8 mouse cellular contexts compared by ENCODE assay signal in the genomic region with DNA sequence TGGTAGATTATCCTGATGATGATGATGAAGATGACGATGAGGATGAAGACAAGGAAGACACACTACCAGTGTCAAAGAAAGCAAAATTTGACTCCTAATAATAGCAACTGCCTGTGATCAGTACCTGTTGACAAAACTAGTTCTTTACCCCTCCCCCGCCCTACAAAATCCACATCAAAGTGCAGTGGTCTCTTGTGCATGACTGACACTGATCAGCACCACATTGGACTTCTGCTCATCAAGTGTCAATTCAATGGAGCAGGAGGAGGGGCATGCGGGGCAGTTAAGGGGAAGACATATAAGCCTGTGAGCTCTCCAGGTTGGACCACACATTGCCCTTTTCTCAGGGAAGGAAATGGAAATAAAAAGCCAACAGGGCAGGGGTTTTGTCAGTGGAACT. TPM values are rescaled to one million over a fixed set of nuclear protein-coding genes. Genes with fewer than 3 reads are reported as not detected.
DNase-seq lines count a peak whose midpoint lies in the region; ATAC-seq and TF ChIP-seq lines count a peak whose summit lies in the region.

No protein-coding gene starts in this region.

- 0 out of 2 replicates have a peak overlapping the region, but pooled peaks have one; percentile 92 for H3K27ac ChIP-seq in kidney, postnatal 0 days
- H3K27ac ChIP-seq in kidney, adult 2 months (ENCODE audit: insufficient read depth, low read depth, low read length): no peak overlapping the region
- no peak overlapping the region for H3K27ac ChIP-seq in forebrain, embryonic 16.5 days (ENCODE audit: low read length)
- H3K27ac ChIP-seq in macrophage: no peak overlapping the region; the same call in 1 of the 2 replicates

- ATAC-seq in kidney, postnatal 0 days (replicated peaks; ENCODE audit: low FRiP score, low read depth): no peak
- ATAC-seq in forebrain, embryonic 16.5 days: no peak

- H3K4me1 ChIP-seq in kidney, postnatal 0 days (replicated peaks; ENCODE audit: insufficient read depth, low read length): no peaks in the 10 kb centered on the region
- H3K4me1 ChIP-seq in kidney, adult 2 months (ENCODE audit: control insufficient read depth, insufficient read depth, low read length): no peaks in the 10 kb centered on the region
- H3K4me1 ChIP-seq in forebrain, embryonic 16.5 days (replicated peaks; ENCODE audit: control insufficient read depth, insufficient read depth, low read length): peaks cover 3% of the 10 kb centered on the region; the same call in 1 of the 2 replicates

- peak overlapping the region; percentile 55; the same call in 1 of the 2 replicates for H3K9ac ChIP-seq in kidney, postnatal 0 days (ENCODE audit: low read depth, low read length)
- no peak overlapping the region; the same call in 1 of the 2 replicates for H3K9ac ChIP-seq in forebrain, embryonic 16.5 days (replicated peaks; ENCODE audit: low read depth, low read length)

- no peak for TF ChIP-seq CTCF in kidney, postnatal 0 days (IDR thresholded peaks at IDR 0.05; ENCODE audit: low read depth)
- TF ChIP-seq CTCF in kidney, adult 2 months (conservative IDR thresholded peaks at IDR 0.05; ENCODE audit: insufficient read depth, insufficient read length, low read depth, low read length): no peak

- no peaks in the 10 kb centered on the region for H3K36me3 ChIP-seq in kidney, postnatal 0 days (ENCODE audit: insufficient read depth, low read length)
- no peaks in the 10 kb centered on the region for H3K36me3 ChIP-seq in kidney, adult 2 months (ENCODE audit: control insufficient read depth, insufficient read depth, low read length)
- H3K36me3 ChIP-seq in forebrain, embryonic 16.5 days (ENCODE audit: control insufficient read depth, insufficient read depth): no peaks in the 10 kb centered on the region
- no peaks in the 10 kb centered on the region for H3K36me3 ChIP-seq in macrophage (ENCODE audit: inconsistent target)

- no peaks in the 10 kb centered on the region for H3K9me3 ChIP-seq in kidney, postnatal 0 days (replicated peaks; ENCODE audit: low read length)
- H3K9me3 ChIP-seq in forebrain, embryonic 16.5 days (ENCODE audit: control insufficient read depth, low read length): no peaks in the 10 kb centered on the region

- 44% methylated on average over 3 of the region's 3 CpGs for WGBS in kidney, postnatal 0 days
- 67% methylated on average over 3 of the region's 3 CpGs for WGBS in kidney, adult 2 months
- WGBS in forebrain, embryonic 16.5 days: 65% methylated on average over 3 of the region's 3 CpGs
- WGBS in macrophage (ENCODE audit: missing documents): 64% methylated on average over 3 of the region's 3 CpGs

- H3K79me2 ChIP-seq in macrophage (ENCODE audit: inconsistent target): no peaks in the 10 kb centered on the region

- DNase-seq in kidney, postnatal 0 days (ENCODE audit: low spot score): no peak
- no peak for DNase-seq in kidney, adult 2 months
- DNase-seq in NIH3T3 (ENCODE audit: low read depth) (peak; percentile 23), adipocyte (ENCODE audit: low spot score) (no peak)
- DNase-seq in urinary bladder, postnatal 36 days (ENCODE audit: low spot score in 2 of 2): no peak
- no peak for DNase-seq in left cerebral cortex, postnatal 10 days (ENCODE audit: extremely low spot score in 1 of 2, low spot score in 2 of 2)

- peak overlapping the region; percentile 53 for H3K4me3 ChIP-seq in kidney, postnatal 0 days (replicated peaks; ENCODE audit: low read depth, low read length)
- no peak overlapping the region; the same call in 1 of the 2 replicates for H3K4me3 ChIP-seq in kidney, adult 2 months (ENCODE audit: insufficient read depth, low read depth, low read length)
- peak overlapping the region; percentile 53 for H3K4me3 ChIP-seq in forebrain, embryonic 16.5 days (replicated peaks; ENCODE audit: low read length)
- peak overlapping the region; percentile 43 for H3K4me3 ChIP-seq in macrophage (ENCODE audit: inconsistent target)

- no peaks in the 10 kb centered on the region for H3K27me3 ChIP-seq in kidney, postnatal 0 days (ENCODE audit: insufficient read depth, low read length)
- H3K27me3 ChIP-seq in kidney, adult 2 months (replicated peaks; ENCODE audit: control insufficient read depth, insufficient read depth, low read length): no peaks in the 10 kb centered on the region
- H3K27me3 ChIP-seq in forebrain, embryonic 16.5 days (replicated peaks; ENCODE audit: control insufficient read depth, insufficient read depth, low read length): no peaks in the 10 kb centered on the region

- no peak for TF ChIP-seq POLR2A in kidney, adult 2 months (IDR thresholded peaks at IDR 0.05; ENCODE audit: low read depth, low read length)

- intact Hi-C loops in left cerebral cortex, postnatal 10 days (cut with DNase I): no loop called here

- H3K4me2 ChIP-seq in kidney, postnatal 0 days (ENCODE audit: low read length): peak overlapping the region; percentile 67
- peak overlapping the region; percentile 61 for H3K4me2 ChIP-seq in forebrain, embryonic 16.5 days (ENCODE audit: low read length)

RNA-seq across cellular contexts. Expression of a gene that starts 29.6 kb away (rescaled TPM):
- 15.9 and 16.1 TPM in 2 replicates for polyA plus RNA-seq in kidney, postnatal 0 days (2015; fragmentation: Nextera tagmentation; extraction: Ambion mirVana)
- polyA plus RNA-seq in kidney, adult 2 months (2012; rRNA removed): 21.9 and 22.6 TPM in 2 replicates
- 17.0 and 19.2 TPM in 2 replicates for polyA plus RNA-seq in forebrain, embryonic 16.5 days (2015; fragmentation: Nextera tagmentation; extraction: Ambion mirVana)
- 100 to 1,000 TPM in 13 of 26 experiments, 10 to 100 TPM in 13; 47.1 to 130 (median 101) TPM for total RNA-seq in macrophage (2018; cell fraction: chromatin; rRNA removed)
- 10 to 100 TPM; 17.4 to 30.4 (median 24.6) TPM for total RNA-seq in macrophage (2018; cell fraction: cytosol; rRNA removed)
- 10 to 100 TPM; 32.3 to 96.0 (median 60.7) TPM for total RNA-seq in macrophage (2018; cell fraction: nucleus; rRNA removed)
- 18.3 to 24.5 TPM (median 22.6 TPM) in 3 replicates for polyA plus RNA-seq in macrophage (2018)
- 10 to 100 TPM; 59.9 TPM for total RNA-seq in left cerebral cortex, postnatal 10 days (2021)
